Mouse (Mus musculus) bone marrow, adult 2 months (tissue): ENCODE data around the gene Rasal3. TPM values are rescaled to one million over a fixed set of nuclear protein-coding genes. Genes with fewer than 3 reads are reported as not detected.

Experiments used
- H3K27ac ChIP-seq: fragments of 200-500 bp; 2 replicates; pipeline ENCODE4 v1.5.1; 2012; ENCODE audit warnings: low read depth, mild to moderate bottlenecking, control low read depth, inconsistent platforms, low read length; ENCODE audit not compliant: control insufficient read depth, poor library complexity, insufficient read depth
- H3K4me1 ChIP-seq: fragments of 200-500 bp; 2 replicates; pipeline ENCODE4 v1.6.1; 2011; ENCODE audit warnings: low read length; ENCODE audit not compliant: control insufficient read depth, insufficient read depth
- H3K4me3 ChIP-seq: fragments of 200-500 bp; replicated peaks from 2 replicates; pipeline ENCODE3; 2011; ENCODE audit warnings: mild to moderate bottlenecking, low read depth, low read length, control low read depth; ENCODE audit not compliant: control insufficient read depth
- CTCF ChIP-seq: fragments of 200-500 bp; IDR thresholded peaks from 2 replicates; pipeline ENCODE4 v1.5.1; 2011; ENCODE audit warnings: low read length, control low read depth; ENCODE audit not compliant: control insufficient read depth, insufficient read depth
- POLR2A ChIP-seq: fragments of 200-500 bp; IDR thresholded peaks from 2 replicates; pipeline ENCODE4 v1.6.1; 2011; ENCODE audit warnings: low read depth, mild to moderate bottlenecking, control low read depth, low read length, borderline replicate concordance; ENCODE audit not compliant: control insufficient read depth
- WGBS: fragments of 180-500 bp; shearing (Covaris S2); methylation state at CpG from one replicate; pipeline ENCODE4 v1.1.7; 2018; 5-methylcytosine and 5-hydroxymethylcytosine counted together
- polyA plus RNA-seq: library from polyadenylated mRNA; stranded (reverse); fragments of >200 nt; gene quantifications from 2 replicates; pipeline ENCODE4 v1.2.4, GENCODE M21; 2011; ENCODE audit warnings: low replicate concordance; ENCODE audit not compliant: missing spikeins, insufficient read depth, insufficient read length

Rasal3 gene
- polyA plus RNA-seq, 1 experiment = 58.8 TPM

GRCm38 (mm10) chr17:32411898-32412297 is 8.5 kb upstream of the Rasal3 start:
- WGBS = 41% methylated on average over 6 of the region's 6 CpGs
- Histone ChIP-seq H3K4me1 (no peaks in the 10 kb centered on the region; the same call in 1 of the 2 replicates), H3K4me3 (no peak overlapping the region), H3K27ac (no peak overlapping the region)
- TF ChIP-seq CTCF (no peak), POLR2A (no peak)

- peak overlapping the region; percentile 85 for H3K27ac ChIP-seq
- peak overlapping the region; percentile 95 for H3K4me3 ChIP-seq
- peaks cover 2% of the 10 kb centered on the region for H3K4me1 ChIP-seq
- 2% methylated on average over 11 of the region's 11 CpGs for WGBS
- no peak for TF ChIP-seq CTCF
- no peak for TF ChIP-seq POLR2A
These were observed 615 bp downstream of the Rasal3 start for GRCm38 (mm10) chr17:32402779-32403157.

DNA sequence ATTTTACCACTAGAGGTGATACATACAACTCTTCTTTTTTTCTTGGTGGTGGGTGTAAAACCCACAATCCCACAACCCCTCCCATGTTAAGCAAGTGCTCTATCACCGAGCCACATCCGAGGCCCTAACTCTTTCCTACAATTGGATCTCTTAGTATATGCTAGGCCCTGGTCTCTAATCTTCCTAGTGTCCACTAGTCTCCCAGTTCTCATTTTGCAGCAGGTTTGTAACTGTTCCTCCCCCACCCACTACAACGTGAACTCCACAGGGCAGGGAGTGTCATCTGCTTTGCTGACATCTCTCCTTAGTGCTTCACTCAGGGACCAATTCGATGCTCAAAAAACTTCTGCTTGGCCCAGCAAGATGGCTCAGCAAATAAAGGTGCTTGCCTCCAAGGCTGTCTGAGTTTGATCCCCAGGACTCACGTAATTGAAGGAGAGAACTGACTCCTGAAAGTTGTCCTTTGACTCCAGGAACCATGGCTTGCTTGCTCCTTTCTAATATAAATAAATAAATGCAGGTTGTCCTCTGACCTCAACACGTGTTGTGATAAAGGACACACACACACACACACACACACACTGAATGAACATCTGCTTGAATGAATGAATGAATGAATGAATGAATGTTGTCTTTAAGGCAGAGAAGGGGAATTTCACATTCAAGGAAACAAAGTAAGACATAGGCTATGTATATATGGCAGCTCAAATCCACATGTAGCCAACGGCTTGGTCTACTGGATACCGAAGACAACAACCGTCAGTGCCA is 1.2 kb downstream of the Rasal3 start:
- no peak for TF ChIP-seq CTCF
- no peak for TF ChIP-seq POLR2A
- 6% methylated on average over 9 of the region's 9 CpGs for WGBS
- peak overlapping the region; percentile 95 for H3K4me3 ChIP-seq
- H3K27ac ChIP-seq = peak overlapping the region; percentile 85
- H3K4me1 ChIP-seq = peaks cover 2% of the 10 kb centered on the region

DNA sequence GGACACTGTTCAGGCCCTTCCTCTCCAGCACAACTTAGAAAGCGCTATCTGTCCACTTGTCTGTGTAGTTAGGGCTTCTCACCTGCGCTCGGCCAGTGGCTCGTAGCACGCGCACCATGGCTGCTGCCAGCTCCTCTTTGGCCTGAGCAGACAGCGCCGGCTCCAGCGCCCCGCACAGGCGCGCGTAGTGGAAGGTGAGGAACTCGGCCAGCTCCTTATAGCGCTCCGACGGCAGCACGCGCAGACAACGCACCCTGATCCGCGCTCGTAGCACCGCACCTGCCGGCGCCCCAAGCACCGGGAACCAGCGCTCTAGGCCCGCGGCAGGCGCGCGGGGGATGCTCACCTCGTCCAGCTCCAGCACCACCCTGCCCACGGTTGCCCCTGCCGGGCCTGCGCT is 7.1 kb downstream of the Rasal3 start:
- Histone ChIP-seq H3K4me3 (no peak overlapping the region), H3K27ac (no peak overlapping the region)

DNA sequence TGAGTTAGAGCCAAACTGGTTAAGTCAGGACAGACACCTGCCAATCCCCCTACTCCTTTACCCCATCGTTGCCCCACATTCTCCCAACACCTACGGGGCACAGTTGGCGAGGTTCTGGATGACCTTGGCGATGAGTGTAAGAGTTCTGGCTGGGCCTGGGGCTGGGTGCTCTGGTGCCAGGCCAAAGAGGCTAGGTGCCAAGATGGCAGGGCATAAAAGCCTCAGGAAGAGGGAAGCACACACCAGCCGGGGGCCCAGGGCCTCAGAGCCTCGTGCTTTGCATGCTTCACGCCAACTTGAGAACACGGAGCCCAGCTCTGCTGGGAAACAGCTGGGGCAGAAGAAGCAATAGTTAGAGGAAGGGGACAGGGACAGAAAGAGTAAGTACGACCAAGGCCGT is 9.4 kb downstream of the Rasal3 start:
- WGBS = 85% methylated on average over 10 of the region's 10 CpGs
- Histone ChIP-seq H3K4me3 (no peak overlapping the region), H3K4me1 (no peaks in the 10 kb centered on the region), H3K27ac (no peak overlapping the region)
- TF ChIP-seq CTCF = no peak
- no peak for TF ChIP-seq POLR2A

More for the DNA sequence above, 7.1 kb downstream of the Rasal3 start:
- TF ChIP-seq POLR2A (no peak), CTCF (no peak)
- 95% methylated on average over 37 of the region's 37 CpGs for WGBS
- H3K4me1 ChIP-seq = no peaks in the 10 kb centered on the region

DNA sequence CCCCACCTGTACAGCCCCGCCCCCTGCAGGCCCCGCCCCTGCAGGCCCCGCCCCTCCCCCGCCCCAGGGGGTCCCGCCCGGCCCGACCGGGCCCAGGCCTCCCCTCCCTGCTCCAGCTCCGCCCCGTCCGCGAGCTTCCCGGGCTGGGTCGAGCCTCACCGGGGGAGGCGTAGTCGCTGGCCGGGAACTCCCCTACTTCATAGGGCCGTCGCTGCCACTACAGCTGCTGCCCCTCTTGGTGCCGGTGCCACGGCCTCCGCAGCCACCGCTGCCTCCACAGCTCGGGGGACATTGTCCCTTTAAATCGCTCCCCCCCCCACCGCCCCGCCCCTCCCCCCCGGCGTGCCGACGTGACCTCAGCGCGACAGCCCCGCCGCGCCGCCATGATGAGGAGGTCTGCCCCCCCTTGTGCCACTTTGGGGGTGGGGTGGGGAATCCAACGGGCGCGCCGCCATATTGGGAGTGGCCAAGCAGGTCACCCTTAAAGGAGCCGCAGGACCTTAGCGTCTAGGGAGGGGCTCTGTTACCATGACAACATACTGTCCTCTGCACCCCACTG is 14.2 kb downstream of the Rasal3 start, which contains the start of gene Wiz:
Gene Wiz, minus strand, starts transcription at position 339 of the 559 bp plus-strand sequence.
- Histone ChIP-seq H3K4me1 (no peaks in the 10 kb centered on the region), H3K27ac (peak within 1 kb of the TSS; percentile 92), H3K4me3 (peak within 1 kb of the TSS; percentile 87)
- TF ChIP-seq POLR2A (no peak; the same call in 1 of the 2 replicates), CTCF (no peak)
- WGBS = under 1% methylated on average over 36 of the region's 44 CpGs

DNA sequence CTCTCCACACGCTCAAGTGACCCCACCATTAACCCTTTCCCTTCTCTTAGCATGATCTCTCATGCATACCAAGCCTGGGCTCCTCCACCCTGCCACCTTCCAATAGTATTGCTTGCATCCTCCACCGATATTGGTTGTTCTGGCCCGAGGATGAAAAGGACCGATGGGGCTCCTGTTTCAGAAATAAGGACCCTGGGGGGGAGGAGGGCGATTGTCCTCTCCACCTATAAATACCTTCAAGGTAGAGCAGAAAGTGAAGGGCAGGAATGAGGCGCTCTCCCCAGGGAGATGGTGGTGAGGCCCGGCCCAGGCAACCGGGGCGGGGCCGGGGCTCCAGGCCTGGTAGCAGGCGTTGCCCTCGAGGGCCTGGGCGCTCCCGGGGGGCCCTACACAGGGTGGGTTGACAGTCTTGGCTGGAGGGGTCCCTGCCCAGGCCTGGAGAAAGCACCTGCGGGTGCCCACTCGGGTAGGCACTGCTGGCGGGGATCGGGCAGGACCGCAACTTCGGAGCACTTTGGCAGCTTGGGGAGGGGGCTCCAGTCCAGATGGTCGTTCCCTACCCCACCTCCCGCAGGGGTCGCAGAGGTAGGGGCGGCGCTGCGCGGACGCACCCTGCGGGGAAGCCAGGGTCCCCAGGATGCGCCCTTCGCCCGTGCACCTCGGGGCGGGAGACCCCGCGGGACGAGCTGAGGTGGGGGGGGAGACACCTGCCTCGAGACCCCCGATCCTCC is 14.8 kb downstream of the Rasal3 start:
- WGBS = 2% methylated on average over 33 of the region's 39 CpGs
- Histone ChIP-seq H3K4me1 (no peaks in the 10 kb centered on the region), H3K4me3 (peak overlapping the region; percentile 81), H3K27ac (peak overlapping the region; percentile 47)
- TF ChIP-seq CTCF (no peak), POLR2A (no peak)

- 79% methylated on average over 7 of the region's 7 CpGs for WGBS
- no peak overlapping the region for H3K4me3 ChIP-seq
- TF ChIP-seq POLR2A (no peak), CTCF (no peak)
- no peaks in the 10 kb centered on the region for H3K4me1 ChIP-seq
- H3K27ac ChIP-seq = no peak overlapping the region
These were observed 15.4 kb downstream of the Rasal3 start for GRCm38 (mm10) chr17:32387986-32388369.
